Mouse (Mus musculus) left cerebral cortex, adult 2 months (tissue): ENCODE measurements around the gene Terb2. TPM values are rescaled to one million over a fixed set of nuclear protein-coding genes. Genes with fewer than 3 reads are reported as not detected.

Source experiments
- DNase-seq, 2 experiments: peaks; one replicate each; pipeline ENCODE4 v3.0.0; 2021 to 2022; ENCODE audit warnings: low spot score in 2 of 2, mixed read lengths in 1 of 2; ENCODE audit errors: extremely low spot score in 1 of 2
- H3K27ac ChIP-seq: fragments of 200-600 bp; 2 replicates; pipeline ENCODE4 v1.8.1; 2022
- H3K4me3 ChIP-seq: fragments of 200-600 bp; 2 replicates; pipeline ENCODE4 v1.8.1; 2022
- CTCF ChIP-seq: fragments of 200-600 bp; IDR thresholded peaks from 2 replicates; pipeline ENCODE4 v1.8.1; 2022; ENCODE audit warnings: antibody characterized with exemption, mild to moderate bottlenecking, moderate library complexity
- intact Hi-C: fragments of 180-260 bp; cut with DNase I; formaldehyde crosslinking; loops from one replicate; pipeline ENCODE4 v1.15.1; 2025
- total RNA-seq, 2 experiments: library from RNA; stranded (reverse); gene quantifications; 2 replicates each; pipeline ENCODE4 v1.2.3; 2021

The Terb2 gene
- total RNA-seq, 2 experiments from 2014 or later, result not detected

DNA sequence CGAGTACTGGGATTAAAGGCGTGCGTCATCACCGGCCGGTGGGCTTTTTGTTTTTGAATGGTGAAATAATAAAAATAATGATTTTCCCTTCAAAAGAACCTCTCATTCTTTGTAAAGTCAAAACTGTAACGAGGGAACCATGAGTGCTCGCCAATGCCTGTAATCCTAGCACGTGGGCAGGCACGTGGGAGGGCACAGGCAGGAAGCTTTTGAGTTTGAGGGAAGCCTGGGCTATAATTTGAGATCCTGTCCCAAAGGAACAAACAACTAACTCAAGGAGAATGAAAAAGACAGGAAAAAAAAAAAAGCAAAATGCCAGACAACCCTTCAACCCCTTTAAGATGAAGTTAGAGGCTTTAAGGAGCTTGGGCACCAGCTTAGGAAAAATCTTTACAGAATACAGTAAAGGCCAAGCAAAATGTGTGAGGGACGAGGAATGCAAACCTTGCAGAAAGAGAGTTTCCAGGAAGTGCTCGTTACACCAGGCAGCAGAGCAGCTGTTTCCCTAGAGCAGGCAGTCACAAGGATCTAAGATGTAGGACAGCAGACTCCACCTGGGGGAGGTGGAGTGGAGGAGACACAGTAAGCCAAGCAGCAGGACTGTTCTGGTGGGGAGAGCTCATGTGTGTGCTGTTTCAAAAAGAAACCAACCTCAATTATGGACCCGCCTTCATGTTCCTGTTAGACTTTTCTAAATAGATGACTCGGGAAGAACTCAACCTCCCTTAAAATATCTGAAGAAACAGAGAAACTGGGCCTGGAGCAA lies 22.5 kb upstream of the Terb2 start:
- no peak; the same call in 1 of the 2 replicates for TF ChIP-seq CTCF
- Histone ChIP-seq H3K27ac (peak overlapping the region; percentile 70; the same call in 1 of the 2 replicates), H3K4me3 (no peak overlapping the region)
- DNase-seq, result peak in 1 of 2 experiments; percentile 21
- intact Hi-C loops, result loop anchor here (5.0 kb wide), 1 partner anchor 46 kb away; the partner anchor contains the start of gene Spg11

DNA sequence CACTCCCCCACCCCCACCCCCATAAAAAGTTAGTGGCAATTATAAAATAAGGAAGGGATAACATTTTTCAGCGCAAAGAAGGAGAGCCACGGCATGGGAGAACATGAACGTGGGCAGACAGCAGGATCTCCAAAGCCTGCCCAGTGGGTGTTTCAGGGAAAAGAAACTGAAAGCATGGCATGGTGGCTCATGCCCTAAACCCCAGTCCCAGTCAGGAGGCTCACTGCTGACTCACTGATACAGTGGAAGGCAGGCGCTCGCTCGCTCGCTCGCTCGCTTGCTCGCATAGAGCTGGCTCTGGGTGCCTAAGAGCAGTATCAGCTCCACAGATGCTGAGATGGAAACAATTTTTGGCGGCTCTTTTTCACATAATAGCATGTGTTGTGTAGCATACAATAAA lies 21.8 kb upstream of the Terb2 start:
- H3K4me3 ChIP-seq, result no peak overlapping the region
- intact Hi-C loops, result loop anchor here (5.0 kb wide), 1 partner anchor 47 kb away; the partner anchor contains the start of gene Spg11
- peak in 1 of 2 experiments; percentile 21 for DNase-seq

DNA sequence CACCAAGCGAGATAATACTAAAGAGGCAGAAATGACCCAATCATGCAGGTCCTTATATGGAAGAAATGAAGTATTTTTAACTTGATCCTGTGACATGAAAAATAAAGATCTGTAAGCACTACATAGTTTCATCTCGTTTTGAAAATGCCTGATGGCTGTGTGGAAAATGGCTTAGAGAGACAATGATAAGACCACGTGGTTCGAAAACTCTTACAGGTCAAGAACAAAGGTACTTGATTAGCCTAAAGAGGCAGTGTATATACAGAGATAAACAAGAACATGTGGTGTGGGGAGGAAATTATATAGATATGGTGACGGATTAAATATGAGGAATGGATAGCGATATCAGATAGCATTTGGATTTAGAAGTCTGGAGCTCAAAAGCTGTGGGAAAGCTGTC lies 14.8 kb upstream of the Terb2 start:
- Histone ChIP-seq H3K4me3 (no peak overlapping the region), H3K27ac (no peak overlapping the region)
- intact Hi-C loops, result no loop called here
- no peak for TF ChIP-seq CTCF
- DNase-seq, result no peak

More for the DNA sequence above, 21.8 kb upstream of the Terb2 start:
- no peak for TF ChIP-seq CTCF
- H3K27ac ChIP-seq, result peak overlapping the region; percentile 70; the same call in 1 of the 2 replicates

DNA sequence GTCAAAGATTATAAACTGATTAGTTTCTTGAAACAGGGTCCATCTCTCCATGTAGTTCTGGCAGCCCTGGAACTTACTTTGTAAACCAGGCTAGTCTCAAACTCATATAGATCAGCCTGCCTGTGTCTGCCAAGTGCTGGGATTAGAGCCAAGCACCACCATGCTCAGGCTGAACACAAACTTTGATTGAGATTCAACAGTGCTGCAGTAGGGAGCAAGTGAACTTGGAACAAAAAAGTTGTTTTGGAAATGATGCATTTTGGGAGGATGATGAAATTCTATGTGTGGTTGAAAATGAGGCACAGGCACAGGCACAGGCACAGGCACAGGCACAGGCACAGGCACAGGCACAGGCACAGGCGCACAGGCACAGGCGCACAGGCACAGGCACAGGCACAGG lies 13.9 kb upstream of the Terb2 start:
- no peak overlapping the region for H3K4me3 ChIP-seq
- no peak for TF ChIP-seq CTCF
- intact Hi-C loops, result no loop called here
- DNase-seq, result no peak
- H3K27ac ChIP-seq, result no peak overlapping the region

DNA sequence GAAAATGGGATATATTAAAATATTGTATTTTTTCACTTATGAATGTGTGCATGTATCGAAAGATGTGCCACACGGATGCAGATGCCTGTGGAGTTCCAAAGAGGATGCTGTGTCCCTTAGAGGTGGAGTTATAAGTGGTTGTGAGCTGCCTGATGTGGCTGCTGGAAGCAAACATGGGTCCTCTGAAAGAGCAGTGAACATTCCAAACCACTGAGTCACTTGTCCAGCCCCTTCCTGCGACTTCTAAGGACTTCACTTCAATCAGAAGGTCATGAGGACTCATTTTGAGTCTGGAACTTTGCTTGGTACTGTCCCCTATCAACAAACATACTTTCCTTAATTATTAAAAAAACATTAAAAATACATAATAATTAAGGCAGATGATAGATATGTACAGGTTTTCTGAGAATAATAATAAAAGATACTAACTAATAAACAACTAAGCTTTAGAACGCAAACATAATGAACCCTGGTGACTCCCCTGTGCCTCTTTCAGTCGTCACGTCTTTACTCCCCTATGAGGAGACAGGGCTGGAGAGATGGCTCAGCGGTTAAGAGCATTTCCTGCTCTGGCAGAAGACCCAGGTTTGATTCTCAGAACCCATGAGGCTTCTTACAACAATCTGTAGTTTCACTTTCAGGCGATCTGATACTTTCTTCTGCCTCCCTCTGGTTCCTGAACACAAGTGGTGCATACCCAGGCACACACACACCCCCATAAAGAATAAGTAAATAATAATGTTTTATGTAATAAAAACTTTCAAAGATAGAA lies 5.8 kb upstream of the Terb2 start:
- intact Hi-C loops, result no loop called here
- no peak for DNase-seq
- Histone ChIP-seq H3K4me3 (no peak overlapping the region), H3K27ac (no peak overlapping the region)
- TF ChIP-seq CTCF, result no peak

DNA sequence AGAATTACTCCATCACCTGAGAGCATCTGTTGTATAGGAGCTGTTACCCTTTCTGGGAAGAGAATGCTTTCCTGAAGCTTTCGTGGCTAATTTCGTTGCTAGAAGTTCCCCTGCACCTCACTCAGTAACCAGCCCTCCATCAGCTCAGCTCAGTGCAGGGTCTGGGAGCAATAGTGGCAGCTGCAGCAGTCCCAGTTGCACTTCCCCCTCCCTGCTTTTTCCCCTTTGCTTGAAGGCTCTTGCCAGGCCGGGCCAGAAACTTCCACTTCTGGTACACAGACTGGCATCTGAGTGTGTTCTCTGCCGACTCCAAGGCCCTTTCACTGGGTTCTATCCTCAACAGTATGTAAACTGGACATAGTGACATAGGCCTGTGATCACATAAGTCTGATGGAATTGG lies 986 bp upstream of the Terb2 start:
- no peak for TF ChIP-seq CTCF
- DNase-seq, result no peak
- Histone ChIP-seq H3K27ac (no peak overlapping the region), H3K4me3 (no peak overlapping the region)
- intact Hi-C loops, result no loop called here

DNA sequence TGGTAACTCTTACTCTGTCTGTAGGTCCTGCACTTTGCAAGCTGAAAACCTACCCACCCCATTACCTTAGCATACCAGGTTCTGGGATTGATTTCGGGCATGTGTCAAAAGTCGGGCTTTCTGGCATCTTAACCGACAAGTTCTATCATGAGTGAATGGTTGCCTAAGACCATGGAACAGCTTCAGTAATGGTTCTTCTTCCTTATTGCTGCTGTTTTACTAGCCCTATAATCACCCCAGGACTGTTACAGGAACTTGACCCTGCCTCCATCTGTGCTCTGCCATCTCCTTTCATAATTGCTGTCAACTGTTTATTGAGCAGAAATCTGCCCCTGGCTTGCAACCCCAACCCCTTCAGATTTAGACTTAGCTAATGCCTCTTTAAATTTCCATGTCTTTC lies 679 bp downstream of the Terb2 start:
- intact Hi-C loops, result no loop called here
- Histone ChIP-seq H3K27ac (no peak overlapping the region), H3K4me3 (no peak overlapping the region)
- no peak for DNase-seq
- TF ChIP-seq CTCF, result no peak

DNA sequence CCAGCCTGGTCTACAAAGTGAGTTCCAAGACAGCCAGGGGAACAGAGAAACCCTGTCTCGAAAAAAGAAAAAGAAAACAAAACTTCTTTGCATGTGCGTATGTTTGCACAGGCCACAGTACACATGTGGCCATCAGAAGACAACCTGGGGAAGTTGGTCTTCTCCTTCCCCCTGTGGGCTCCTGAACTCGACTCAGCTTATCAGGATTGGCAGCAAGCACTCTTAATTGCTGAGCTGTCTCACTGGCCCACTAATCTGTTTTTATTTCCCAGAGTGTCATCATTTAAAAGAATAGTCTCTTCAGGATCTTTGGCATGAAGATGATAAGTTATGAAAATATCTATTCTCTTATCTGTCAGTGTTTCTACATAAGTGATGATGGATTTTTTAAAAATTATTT lies 5.8 kb downstream of the Terb2 start:
- intact Hi-C loops, result loop anchor here (5.0 to 10.0 kb wide), 3 partner anchors 110 to 563 kb away; no protein-coding TSS in a partner anchor
- Histone ChIP-seq H3K27ac (no peak overlapping the region), H3K4me3 (no peak overlapping the region)
- TF ChIP-seq CTCF, result no peak
- DNase-seq, result no peak

DNA sequence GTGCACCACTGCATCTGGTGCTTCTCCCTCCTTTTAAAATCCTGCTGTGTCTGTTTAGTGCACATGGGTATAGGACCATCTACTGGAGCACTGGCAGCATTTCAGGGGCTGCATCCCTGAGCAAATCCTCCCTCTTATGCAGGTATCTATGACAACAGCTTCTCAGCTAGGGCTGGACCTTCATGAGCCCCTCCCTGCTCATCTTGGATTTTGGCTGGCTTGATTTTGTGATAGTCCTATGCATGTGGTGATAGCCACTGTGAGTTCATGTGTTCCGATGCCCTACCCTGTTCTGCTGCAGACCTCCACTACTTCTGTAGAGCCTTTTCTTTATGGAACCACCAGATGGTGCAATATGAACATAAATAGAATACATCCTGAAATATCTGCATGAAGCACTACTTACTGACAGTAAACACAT lies 8.4 kb downstream of the Terb2 start:
- Histone ChIP-seq H3K27ac (no peak overlapping the region), H3K4me3 (no peak overlapping the region)
- TF ChIP-seq CTCF, result peak; percentile 70
- DNase-seq, result peak; percentile 9 to 10
- intact Hi-C loops, result loop anchor here (1.0 to 10.0 kb wide), 6 partner anchors 50 to 560 kb away; no protein-coding TSS in a partner anchor

DNA sequence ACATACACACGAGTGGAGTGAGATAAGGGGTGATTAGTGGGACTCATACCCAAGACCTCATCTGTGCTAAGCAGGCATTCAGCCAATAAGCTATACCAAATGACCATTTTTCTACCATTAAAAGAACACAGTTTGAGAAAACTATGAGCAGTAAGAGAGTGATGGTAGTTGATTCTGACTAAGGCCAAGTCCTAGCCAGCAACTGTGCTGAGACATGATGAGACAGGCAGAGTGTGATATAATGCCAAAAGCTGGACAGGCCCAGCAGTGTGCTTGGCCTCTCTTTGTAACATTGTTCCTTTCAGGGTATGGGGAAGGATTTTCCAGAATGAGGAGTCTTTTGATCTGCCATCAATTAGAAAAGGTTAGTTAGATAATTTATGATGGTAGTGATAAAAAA lies 15.4 kb downstream of the Terb2 start:
- intact Hi-C loops, result no loop called here
- Histone ChIP-seq H3K4me3 (no peak overlapping the region), H3K27ac (no peak overlapping the region)
- no peak for DNase-seq
- TF ChIP-seq CTCF, result no peak

DNA sequence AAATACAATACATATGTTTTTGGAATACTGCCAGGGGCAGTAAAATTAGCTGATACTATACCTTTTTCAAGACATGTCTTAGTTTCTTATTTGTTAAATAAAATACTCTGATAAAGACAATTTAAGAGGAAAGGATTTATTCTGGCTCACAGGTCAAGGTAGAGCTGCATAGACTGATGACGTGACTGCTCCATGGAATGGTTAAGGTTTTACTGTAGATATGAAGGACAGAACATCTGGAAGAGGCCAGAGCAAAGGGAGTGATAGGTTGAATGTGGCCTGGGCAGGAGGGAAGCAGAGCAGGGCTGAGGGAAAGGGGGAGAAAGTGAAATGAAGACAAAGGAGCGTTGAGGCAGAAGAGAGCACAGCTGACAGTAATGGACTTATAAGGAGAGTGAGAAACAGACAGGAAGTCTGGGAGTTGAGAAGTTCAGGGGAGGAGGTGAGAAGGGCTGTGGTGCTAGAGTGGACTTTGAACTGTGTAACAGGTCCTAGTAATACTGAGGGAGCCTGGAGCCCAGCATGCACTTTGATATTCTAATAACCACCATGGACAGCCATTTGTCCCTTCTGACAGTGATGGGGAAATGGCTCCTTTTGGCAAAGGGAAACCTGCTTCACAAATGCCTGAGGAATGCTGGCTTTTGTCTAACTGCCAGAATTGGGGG lies 20.5 kb downstream of the Terb2 start:
- no peak for DNase-seq
- intact Hi-C loops, result no loop called here
- TF ChIP-seq CTCF, result no peak
- Histone ChIP-seq H3K4me3 (no peak overlapping the region), H3K27ac (no peak overlapping the region)
